Mouse (Mus musculus) erythroblast, embryonic 14.5 days (primary cell): ENCODE measurements around the gene Tmem216. TPM values are rescaled to one million over a fixed set of nuclear protein-coding genes. Genes with fewer than 3 reads are reported as not detected.

Experiments
- H3K27me3 ChIP-seq: 2 replicates; pipeline ENCODE4 v1.6.1; 2012; ENCODE audit warnings: inconsistent platforms; ENCODE audit not compliant: control insufficient read depth
- H3K36me3 ChIP-seq: 2 replicates; pipeline ENCODE4 v1.6.1; 2012; ENCODE audit warnings: mild to moderate bottlenecking, inconsistent platforms; ENCODE audit not compliant: control insufficient read depth
- H3K4me1 ChIP-seq: 2 replicates; pipeline ENCODE4 v1.6.1; 2012; ENCODE audit warnings: inconsistent platforms; ENCODE audit not compliant: control insufficient read depth
- H3K4me3 ChIP-seq: replicated peaks from 2 replicates; pipeline ENCODE3; 2012; ENCODE audit warnings: moderate library complexity, mild to moderate bottlenecking, inconsistent platforms
- H3K9me3 ChIP-seq: 2 replicates; pipeline ENCODE4 v1.6.1; 2012; ENCODE audit warnings: low read length, inconsistent platforms, mixed read lengths; ENCODE audit not compliant: control insufficient read depth
- GATA1 ChIP-seq: IDR thresholded peaks from 2 replicates; pipeline ENCODE4 v1.6.1; 2012; ENCODE audit warnings: low read length, inconsistent platforms, mixed read lengths
- TAL1 ChIP-seq: IDR thresholded peaks from 3 replicates; pipeline ENCODE4 v1.6.1; 2012; ENCODE audit warnings: low read length, inconsistent platforms, mixed read lengths
- polyA plus RNA-seq: library from polyadenylated mRNA; stranded (reverse); fragments of >175 nt; gene quantifications from 2 replicates; pipeline ENCODE4 v1.2.3, GENCODE M21; 2012

Tmem216 gene
- polyA plus RNA-seq, 1 experiment = 0.14 TPM

- H3K9me3 ChIP-seq = no peaks in the 10 kb centered on the region
- no peak overlapping the region for H3K4me3 ChIP-seq
- H3K27me3 ChIP-seq = no peaks in the 10 kb centered on the region
- TF ChIP-seq GATA1 (no peak), TAL1 (no peak)
- peaks cover 26% of the 10 kb centered on the region for H3K4me1 ChIP-seq
- peaks cover 2% of the 10 kb centered on the region; the same call in 1 of the 2 replicates for H3K36me3 ChIP-seq
Observed at GRCm38 (mm10) chr19:10557001-10557400, 963 bp upstream of the Tmem216 start.

GRCm38 (mm10) chr19:10539454-10539853, 16.6 kb downstream of the Tmem216 start:
- Histone ChIP-seq H3K27me3 (no peaks in the 10 kb centered on the region), H3K36me3 (peaks cover 100% of the 10 kb centered on the region), H3K4me3 (no peak overlapping the region), H3K4me1 (peaks cover 16% of the 10 kb centered on the region), H3K9me3 (no peaks in the 10 kb centered on the region)
- no peak for TF ChIP-seq GATA1
- TF ChIP-seq TAL1 = no peak

GRCm38 (mm10) chr19:10530082-10530481, 26.0 kb downstream of the Tmem216 start:
- Histone ChIP-seq H3K27me3 (no peaks in the 10 kb centered on the region), H3K36me3 (peaks cover 87% of the 10 kb centered on the region), H3K4me1 (peaks cover 23% of the 10 kb centered on the region), H3K9me3 (no peaks in the 10 kb centered on the region), H3K4me3 (no peak overlapping the region)
- TF ChIP-seq TAL1 (no peak), GATA1 (no peak)

- Histone ChIP-seq H3K27me3 (no peaks in the 10 kb centered on the region), H3K36me3 (peaks cover 63% of the 10 kb centered on the region), H3K9me3 (no peaks in the 10 kb centered on the region), H3K4me3 (peak within 1 kb of the TSS; percentile 100), H3K4me1 (peaks cover 51% of the 10 kb centered on the region)
- no peak for TF ChIP-seq GATA1
Observed at GRCm38 (mm10) chr19:10525910-10526309, 30.1 kb downstream of the Tmem216 start, which contains the start of gene Sdhaf2. Gene Sdhaf2, minus strand, starts transcription at chr19:10526142.

GRCm38 (mm10) chr19:10525106-10525901, 30.7 kb downstream of the Tmem216 start, which contains the start of gene Cpsf7:
Gene Cpsf7, plus strand, starts transcription at chr19:10525266.
- TF ChIP-seq GATA1 = no peak
- TF ChIP-seq TAL1 = no peak
- peaks cover 54% of the 10 kb centered on the region for H3K4me1 ChIP-seq
- peak within 1 kb of the TSS; percentile 100 for H3K4me3 ChIP-seq
- H3K27me3 ChIP-seq = no peaks in the 10 kb centered on the region
- H3K36me3 ChIP-seq = peaks cover 61% of the 10 kb centered on the region
- H3K9me3 ChIP-seq = no peaks in the 10 kb centered on the region

GRCm38 (mm10) chr19:10524784-10525105, 31.3 kb downstream of the Tmem216 start:
- Histone ChIP-seq H3K4me3 (peak overlapping the region; percentile 100), H3K9me3 (no peaks in the 10 kb centered on the region), H3K27me3 (no peaks in the 10 kb centered on the region), H3K4me1 (peaks cover 56% of the 10 kb centered on the region), H3K36me3 (peaks cover 57% of the 10 kb centered on the region)
- TF ChIP-seq GATA1 = no peak
- TF ChIP-seq TAL1 = no peak

GRCm38 (mm10) chr19:10523483-10524080, 32.5 kb downstream of the Tmem216 start:
- TF ChIP-seq TAL1 = no peak
- no peak for TF ChIP-seq GATA1
- peaks cover 51% of the 10 kb centered on the region for H3K36me3 ChIP-seq
- peaks cover 59% of the 10 kb centered on the region for H3K4me1 ChIP-seq
- H3K9me3 ChIP-seq = no peaks in the 10 kb centered on the region
- peak overlapping the region; percentile 100 for H3K4me3 ChIP-seq
- H3K27me3 ChIP-seq = no peaks in the 10 kb centered on the region

- TF ChIP-seq GATA1 = no peak
- no peak for TF ChIP-seq TAL1
- peaks cover 49% of the 10 kb centered on the region for H3K4me1 ChIP-seq
- no peak overlapping the region for H3K4me3 ChIP-seq
- H3K36me3 ChIP-seq = peaks cover 49% of the 10 kb centered on the region
- H3K27me3 ChIP-seq = no peaks in the 10 kb centered on the region
- H3K9me3 ChIP-seq = no peaks in the 10 kb centered on the region
Observed at GRCm38 (mm10) chr19:10521926-10522325, 34.1 kb downstream of the Tmem216 start.

GRCm38 (mm10) chr19:10520355-10520754, 35.7 kb downstream of the Tmem216 start:
- Histone ChIP-seq H3K36me3 (peaks cover 58% of the 10 kb centered on the region), H3K4me1 (peaks cover 39% of the 10 kb centered on the region), H3K9me3 (no peaks in the 10 kb centered on the region), H3K4me3 (no peak overlapping the region), H3K27me3 (no peaks in the 10 kb centered on the region)
- TF ChIP-seq TAL1 (no peak), GATA1 (no peak)
